Mouse (Mus musculus) naive thymus-derived CD4-positive, alpha-beta T cell, adult 2 months (primary cell): Measurements from ENCODE around the gene Prdm11.

Experiments used
- DNase-seq: peaks from one replicate; pipeline ENCODE4 v3.0.0-alpha.2; 2011; ENCODE audit warnings: low read depth

The Prdm11 gene

GRCm38 (mm10) chr2:92924677-92925259 lies 121.2 kb downstream of the Prdm11 start:
- DNase-seq = no peak

- no peak for DNase-seq
Observed at GRCm38 (mm10) chr2:92920709-92921108, 125.3 kb downstream of the Prdm11 start.

- DNase-seq = no peak
Observed at GRCm38 (mm10) chr2:92917405-92918142, 128.4 kb downstream of the Prdm11 start.

GRCm38 (mm10) chr2:92915659-92916631 lies 130.0 kb downstream of the Prdm11 start:
- no peak for DNase-seq
